8 mouse cellular contexts compared by ENCODE assay signal in genomic region chr6:134038881-134039280, GRCm38 (mm10). TPM values are rescaled to one million over a fixed set of nuclear protein-coding genes. Genes with fewer than 3 reads are reported as not detected.
DNase-seq lines count a peak whose midpoint lies in the region; ATAC-seq and TF ChIP-seq lines count a peak whose summit lies in the region.

No protein-coding gene starts in this region.

- H3K4me3 ChIP-seq in embryonic facial prominence, embryonic 13.5 days, result no peak overlapping the region
- H3K4me3 ChIP-seq in intestine, embryonic 16.5 days (ENCODE audit: low read length), result peak overlapping the region; percentile 15; the same call in 1 of the 2 replicates
- H3K4me3 ChIP-seq in liver, postnatal 0 days (ENCODE audit: low read depth, low read length), result peak overlapping the region; percentile 11; the same call in 1 of the 2 replicates
- no peak overlapping the region for H3K4me3 ChIP-seq in stomach, embryonic 15.5 days (replicated peaks)
- H3K4me3 ChIP-seq in cerebellum, adult 2 months (replicated peaks; ENCODE audit: insufficient read depth, low read depth, low read length), result no peak overlapping the region
- H3K4me3 ChIP-seq in layer of hippocampus, adult 2 months, result no peak overlapping the region; the same call in 1 of the 2 replicates

- no peaks in the 10 kb centered on the region for H3K27me3 ChIP-seq in embryonic facial prominence, embryonic 13.5 days
- no peaks in the 10 kb centered on the region for H3K27me3 ChIP-seq in intestine, embryonic 16.5 days (replicated peaks; ENCODE audit: control insufficient read depth, insufficient read depth, low read length)
- no peaks in the 10 kb centered on the region for H3K27me3 ChIP-seq in liver, postnatal 0 days (ENCODE audit: insufficient read depth, low read length)
- no peaks in the 10 kb centered on the region for H3K27me3 ChIP-seq in stomach, embryonic 15.5 days (replicated peaks)
- no peaks in the 10 kb centered on the region for H3K27me3 ChIP-seq in cerebellum, adult 2 months (ENCODE audit: control insufficient read depth, insufficient read depth, low read length)

- no peak for TF ChIP-seq EP300 in liver, postnatal 0 days (IDR thresholded peaks at IDR 0.05; ENCODE audit: low read depth)

- H3K9me3 ChIP-seq in embryonic facial prominence, embryonic 13.5 days, result no peaks in the 10 kb centered on the region
- H3K9me3 ChIP-seq in intestine, embryonic 16.5 days (ENCODE audit: control insufficient read depth, low read length), result no peaks in the 10 kb centered on the region
- H3K9me3 ChIP-seq in liver, postnatal 0 days (ENCODE audit: low read length), result no peaks in the 10 kb centered on the region
- H3K9me3 ChIP-seq in stomach, embryonic 15.5 days, result no peaks in the 10 kb centered on the region

- H3K36me3 ChIP-seq in embryonic facial prominence, embryonic 13.5 days, result no peaks in the 10 kb centered on the region
- H3K36me3 ChIP-seq in intestine, embryonic 16.5 days (ENCODE audit: control insufficient read depth, insufficient read depth, low read length), result no peaks in the 10 kb centered on the region
- H3K36me3 ChIP-seq in liver, postnatal 0 days (replicated peaks; ENCODE audit: insufficient read depth, low read length), result no peaks in the 10 kb centered on the region
- H3K36me3 ChIP-seq in stomach, embryonic 15.5 days, result no peaks in the 10 kb centered on the region

- H3K27ac ChIP-seq in embryonic facial prominence, embryonic 13.5 days, result no peak overlapping the region
- H3K27ac ChIP-seq in intestine, embryonic 16.5 days (ENCODE audit: low read length), result peak overlapping the region; percentile 3; the same call in 1 of the 2 replicates
- no peak overlapping the region for H3K27ac ChIP-seq in liver, postnatal 0 days (ENCODE audit: low read depth)
- no peak overlapping the region for H3K27ac ChIP-seq in stomach, embryonic 15.5 days
- no peak overlapping the region for H3K27ac ChIP-seq in cerebellum, adult 2 months (ENCODE audit: insufficient read depth, low read length)
- H3K27ac ChIP-seq in layer of hippocampus, adult 2 months, result no peak overlapping the region

- TF ChIP-seq CTCF in liver, postnatal 0 days (IDR thresholded peaks at IDR 0.05; ENCODE audit: low read depth), result no peak
- no peak for TF ChIP-seq CTCF in cerebellum, adult 2 months (IDR thresholded peaks at IDR 0.05; ENCODE audit: borderline replicate concordance, insufficient read depth, low read depth, low read length)
- no peak for TF ChIP-seq CTCF in layer of hippocampus, adult 2 months (conservative IDR thresholded peaks at IDR 0.05)

- no peak for ATAC-seq in embryonic facial prominence, embryonic 13.5 days (ENCODE audit: insufficient number of reproducible peaks, insufficient read depth, low FRiP score, low TSS enrichment, low read depth)
- no peak for ATAC-seq in intestine, embryonic 16.5 days
- ATAC-seq in liver, postnatal 0 days, result no peak
- no peak for ATAC-seq in stomach, embryonic 15.5 days (ENCODE audit: insufficient read depth, low FRiP score, low read depth)

- TF ChIP-seq POLR2A in cerebellum, adult 2 months (IDR thresholded peaks at IDR 0.05; ENCODE audit: borderline replicate concordance, insufficient read depth, low read length), result no peak

- WGBS in embryonic facial prominence, embryonic 13.5 days, result 35% methylated on average over 6 of the region's 6 CpGs
- 15% methylated on average over 6 of the region's 6 CpGs for WGBS in intestine, embryonic 16.5 days
- WGBS in liver, postnatal 0 days (ENCODE audit: insufficient replicate concordance), result 18% methylated on average over 6 of the region's 6 CpGs
- 14% methylated on average over 6 of the region's 6 CpGs for WGBS in stomach, embryonic 15.5 days
- whole genome bisulfite sequencing in cerebellum, adult 2 months, result 69% methylated on average over 6 of the region's 6 CpGs

- peak; percentile 52 for DNase-seq in adrenal gland, postnatal 25 days
- DNase-seq in liver, postnatal 0 days, result no peak
- no peak for DNase-seq in cerebellum, adult 2 months
- no peak for DNase-seq in layer of hippocampus, adult 2 months (ENCODE audit: low spot score in 2 of 2)
- no peak for DNase-seq in layer of hippocampus, postnatal 25 days (ENCODE audit: extremely low spot score in 1 of 2, low spot score in 1 of 2)

- peaks cover 58% of the 10 kb centered on the region for H3K4me1 ChIP-seq in embryonic facial prominence, embryonic 13.5 days
- H3K4me1 ChIP-seq in intestine, embryonic 16.5 days (ENCODE audit: control insufficient read depth, insufficient read depth, low read length), result peaks cover 42% of the 10 kb centered on the region
- H3K4me1 ChIP-seq in liver, postnatal 0 days (ENCODE audit: insufficient read depth), result peaks cover 32% of the 10 kb centered on the region
- peaks cover 33% of the 10 kb centered on the region for H3K4me1 ChIP-seq in stomach, embryonic 15.5 days
- H3K4me1 ChIP-seq in cerebellum, adult 2 months (ENCODE audit: control insufficient read depth, insufficient read depth, low read length), result 0 out of 2 replicates have a peak, but pooled peaks cover 6% of the 10 kb centered on the region

- H3K9ac ChIP-seq in embryonic facial prominence, embryonic 13.5 days, result 0 out of 2 replicates have a peak overlapping the region, but pooled peaks have one; percentile 21
- peak overlapping the region; percentile 46 for H3K9ac ChIP-seq in intestine, embryonic 16.5 days (ENCODE audit: low read depth, low read length)
- peak overlapping the region; percentile 26; the same call in 1 of the 2 replicates for H3K9ac ChIP-seq in liver, postnatal 0 days (replicated peaks)
- H3K9ac ChIP-seq in stomach, embryonic 15.5 days, result no peak overlapping the region

- H3K4me2 ChIP-seq in embryonic facial prominence, embryonic 13.5 days, result peak overlapping the region; percentile 63
- peak overlapping the region; percentile 55 for H3K4me2 ChIP-seq in intestine, embryonic 16.5 days (ENCODE audit: low read depth, low read length)
- peak overlapping the region; percentile 77 for H3K4me2 ChIP-seq in liver, postnatal 0 days (ENCODE audit: low read depth, low read length)
- H3K4me2 ChIP-seq in stomach, embryonic 15.5 days, result peak overlapping the region; percentile 66; the same call in 1 of the 2 replicates

RNA-seq across cellular contexts. Expression of gene Etv6, which starts 3.4 kb away (rescaled TPM):
- 40.9 and 66.0 TPM in 2 replicates for total RNA-seq in adrenal gland, postnatal 25 days (2021)
- polyA plus RNA-seq in embryonic facial prominence, embryonic 13.5 days (2015; fragmentation: Nextera tagmentation; extraction: Ambion mirVana), result 13.9 and 16.1 TPM in 2 replicates
- polyA plus RNA-seq in intestine, embryonic 16.5 days (2015; fragmentation: Nextera tagmentation; extraction: Ambion mirVana), result 10.4 and 10.5 TPM in 2 replicates
- 2.6 and 2.7 TPM in 2 replicates for polyA plus RNA-seq in liver, postnatal 0 days (2015; fragmentation: Nextera tagmentation; extraction: Ambion mirVana)
- polyA plus RNA-seq in stomach, embryonic 15.5 days (2015; fragmentation: Nextera tagmentation; extraction: Ambion mirVana), result 13.6 and 13.8 TPM in 2 replicates
- 8.9 and 9.1 TPM in 2 replicates for polyA plus RNA-seq in cerebellum, adult 2 months (2012; rRNA removed)
- 1 to 10 TPM; 9.2 to 9.8 TPM for total RNA-seq in layer of hippocampus, adult 2 months (2021)
- total RNA-seq in layer of hippocampus, postnatal 25 days (2021), result 10 to 100 TPM in 1 of 2 experiments, 1 to 10 TPM in 1; 9.2 to 10.3 TPM

Comparison
In these comparisons a context has a peak if more than half of its experiments do, and no peak if none do; other contexts are left out.
1. H3K4me3 ChIP-seq: peak in intestine, embryonic 16.5 days (single experiment) and liver, postnatal 0 days (single experiment); none in embryonic facial prominence, embryonic 13.5 days (single experiment), stomach, embryonic 15.5 days (single experiment), cerebellum, adult 2 months (single experiment) and layer of hippocampus, adult 2 months (single experiment).
2. Peak in every context shown above with its lines, with median percentiles within 50 percentile points of each other: H3K4me2 ChIP-seq.